Mouse (Mus musculus) adipocyte (in vitro differentiated cells): ENCODE results near the gene Hs3st3b1.

ENCODE experiments used
- DNase-seq: peaks from one replicate; pipeline ENCODE4 v3.0.0-alpha.2; 2016; ENCODE audit warnings: low spot score

The Hs3st3b1 gene

DNA sequence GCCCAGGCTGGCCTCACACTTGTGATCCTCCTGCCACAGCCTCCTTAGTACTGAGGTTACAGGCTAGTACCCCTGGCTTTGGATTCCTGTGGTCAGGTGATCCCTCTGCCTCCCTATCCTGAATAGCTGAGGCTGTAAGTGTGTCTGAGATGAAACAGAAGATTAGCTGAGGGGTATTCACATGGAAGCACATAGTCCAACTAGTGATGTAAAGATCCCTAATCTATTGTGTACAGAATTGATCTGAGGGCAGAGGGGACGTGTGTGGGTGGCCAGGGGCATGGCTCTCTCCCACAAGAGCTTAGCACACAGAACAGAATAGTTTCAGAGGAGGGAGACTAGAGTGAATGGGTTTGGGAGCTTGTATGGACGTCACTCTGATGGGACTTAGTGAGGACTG is 41.8 kb downstream of the Hs3st3b1 start:
- no peak for DNase-seq

DNA sequence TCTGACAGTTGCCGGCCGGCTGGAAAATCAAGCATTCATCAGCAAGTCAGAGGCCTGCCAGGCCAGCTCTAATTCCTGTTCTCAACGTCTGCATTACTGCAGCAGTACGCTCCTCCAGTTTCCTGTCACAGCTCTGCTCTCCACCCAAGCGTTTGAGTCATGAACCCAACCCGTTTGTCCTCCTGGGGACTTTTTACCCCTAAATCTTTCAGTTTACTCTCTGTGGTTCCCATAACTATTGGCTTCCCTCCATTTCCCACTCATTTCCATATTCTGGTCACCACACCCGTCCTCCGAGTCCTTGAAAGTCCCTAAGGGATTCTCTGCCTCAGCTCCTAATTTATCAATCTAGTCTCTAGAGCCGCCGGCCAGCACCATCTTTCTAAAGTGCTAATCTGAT is 42.8 kb downstream of the Hs3st3b1 start:
- no peak for DNase-seq

DNA sequence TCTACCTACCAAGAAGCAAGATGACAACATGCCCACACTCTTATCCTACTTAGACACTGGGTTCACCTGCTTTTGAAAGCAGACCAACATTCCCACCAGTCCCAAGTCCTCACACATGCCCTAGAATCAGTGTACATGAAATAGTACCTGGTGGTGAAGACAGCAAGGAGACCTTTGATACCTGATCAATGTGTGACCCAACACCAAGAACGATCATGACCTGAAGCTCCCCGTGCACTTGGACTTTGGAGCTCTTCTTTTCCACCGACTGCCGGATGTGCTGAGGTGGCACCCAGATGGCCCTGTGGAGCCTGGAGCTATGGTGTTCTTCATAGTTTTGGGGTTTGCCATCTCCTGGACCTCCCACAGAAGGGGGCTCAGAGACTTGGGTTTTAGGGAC is 43.5 kb downstream of the Hs3st3b1 start:
- no peak for DNase-seq

DNA sequence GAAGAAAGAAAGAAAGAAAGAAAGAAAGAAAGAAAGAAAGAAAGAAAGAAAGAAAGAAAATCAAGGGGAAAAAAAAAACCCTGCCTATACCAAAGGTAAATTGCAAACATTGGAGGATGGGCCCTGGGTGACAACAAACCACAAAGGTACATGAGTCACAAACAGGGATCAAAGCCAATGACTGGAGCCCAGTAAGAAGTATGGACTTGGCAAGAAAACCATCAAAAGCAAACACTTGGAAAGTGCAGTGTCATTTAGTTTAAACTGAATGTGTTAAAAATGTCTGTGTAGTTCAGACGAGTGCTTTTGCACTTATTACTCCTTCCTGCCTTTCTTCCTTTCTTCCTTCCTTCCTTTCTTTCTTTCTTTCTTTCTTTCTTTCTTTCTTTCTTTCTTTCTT is 59.3 kb downstream of the Hs3st3b1 start:
- DNase-seq = no peak

DNA sequence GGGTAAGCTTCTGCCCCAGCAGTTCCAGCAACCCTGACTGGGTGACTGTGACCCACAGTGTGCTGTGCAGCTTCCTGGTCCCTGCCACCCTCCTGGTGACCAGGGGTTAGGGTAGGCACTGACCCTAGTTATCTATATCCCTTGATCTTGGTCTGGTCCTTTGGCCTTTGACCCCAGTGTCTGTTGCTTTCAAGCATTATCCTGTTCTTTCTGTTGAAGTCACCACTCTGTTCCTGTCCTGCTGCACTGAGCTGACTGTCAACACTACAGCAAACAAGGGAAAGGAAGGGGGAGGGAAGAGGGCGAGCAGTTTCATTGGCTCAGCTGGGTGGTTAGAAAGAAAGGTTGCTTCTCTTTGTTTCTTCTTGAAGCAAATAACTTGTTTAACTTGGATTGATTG is 60.1 kb downstream of the Hs3st3b1 start:
- DNase-seq = no peak

DNA sequence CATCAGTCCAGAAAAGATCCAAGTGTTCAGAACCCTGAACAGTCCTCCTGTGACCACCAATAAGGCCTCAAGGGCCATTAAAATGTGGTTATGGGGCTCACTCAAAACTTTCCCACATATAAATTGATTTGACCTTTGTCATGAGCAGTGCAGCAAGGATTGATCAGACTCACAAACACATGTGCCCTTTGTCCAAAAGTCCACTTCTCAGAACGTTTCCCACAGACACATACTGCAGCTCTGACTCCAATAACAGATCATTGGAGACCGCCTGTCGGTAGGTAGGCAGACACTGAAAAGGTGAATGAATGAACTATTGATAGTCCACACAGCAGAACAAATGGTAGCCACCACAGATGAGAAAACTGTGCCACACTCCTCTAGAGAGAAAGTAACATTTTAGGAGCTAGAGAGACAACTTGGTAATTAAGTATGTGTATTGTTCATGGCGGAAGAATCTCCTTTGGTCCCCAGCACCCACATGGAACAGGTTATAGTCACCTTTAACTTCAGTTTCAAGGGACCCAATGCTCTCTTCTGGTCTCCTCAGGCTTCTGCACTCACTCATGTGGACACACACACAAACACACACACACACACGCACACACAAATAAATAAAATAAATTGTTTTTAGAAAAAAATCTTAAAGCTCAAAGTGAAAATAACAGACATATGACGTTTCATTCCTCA is 70.9 kb downstream of the Hs3st3b1 start:
- DNase-seq = no peak

DNA sequence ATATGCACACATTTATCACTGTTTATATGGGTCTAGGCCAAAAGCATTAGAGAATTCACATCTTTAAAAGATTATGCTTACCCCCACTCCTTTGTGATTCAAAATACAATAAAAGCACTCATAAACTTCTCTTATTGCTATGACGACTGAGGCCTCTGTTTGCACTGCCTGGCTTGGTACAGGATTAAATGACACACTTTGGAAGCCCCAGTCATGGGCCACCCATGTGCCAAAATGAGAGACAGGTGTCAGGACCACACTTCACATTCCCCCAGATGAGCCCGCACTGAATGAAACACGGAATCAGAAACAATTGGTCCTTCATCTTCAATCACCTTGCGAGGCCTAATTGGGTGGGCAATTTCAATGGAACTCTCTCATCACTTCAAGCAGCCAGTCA is 71.8 kb downstream of the Hs3st3b1 start:
- no peak for DNase-seq

DNA sequence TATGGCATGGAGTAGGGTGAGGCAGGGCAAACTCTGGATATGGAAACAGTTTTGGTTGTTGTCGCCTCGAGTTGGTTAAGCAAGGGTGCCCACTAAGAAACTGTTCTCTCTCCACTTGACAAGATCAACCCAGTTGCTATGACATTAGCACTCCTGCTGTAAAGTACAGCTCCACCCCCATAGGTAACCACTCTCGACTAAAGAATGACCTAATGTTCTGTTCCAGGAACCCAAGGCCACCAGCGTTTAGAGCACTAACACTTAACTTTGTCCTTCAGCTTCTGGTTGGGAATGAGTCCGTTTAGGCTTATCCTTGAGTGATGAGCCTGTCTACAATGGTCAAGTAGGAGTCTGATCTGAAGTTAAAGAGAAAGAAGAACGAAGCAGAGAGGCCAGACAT is 76.7 kb downstream of the Hs3st3b1 start:
- no peak for DNase-seq

DNA sequence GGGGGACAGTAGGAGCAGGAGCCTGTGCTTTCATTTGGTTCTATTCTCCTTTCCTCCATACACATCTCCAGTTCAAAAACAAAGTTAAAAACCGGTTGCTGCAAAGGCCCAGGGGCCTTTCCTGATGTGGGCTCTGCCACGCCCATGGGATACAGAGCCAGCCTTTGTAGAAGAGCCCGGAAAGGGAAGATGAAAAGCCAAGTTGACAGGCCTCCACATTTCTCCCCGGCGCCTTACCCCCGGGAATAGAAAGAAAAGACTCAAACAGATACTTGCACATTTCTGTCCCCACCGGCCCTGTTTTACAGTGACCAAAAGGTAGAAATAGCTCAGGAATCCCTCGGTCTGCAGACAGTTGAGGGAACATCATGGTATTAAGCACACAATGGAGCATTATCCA is 77.4 kb downstream of the Hs3st3b1 start:
- DNase-seq = no peak

DNA sequence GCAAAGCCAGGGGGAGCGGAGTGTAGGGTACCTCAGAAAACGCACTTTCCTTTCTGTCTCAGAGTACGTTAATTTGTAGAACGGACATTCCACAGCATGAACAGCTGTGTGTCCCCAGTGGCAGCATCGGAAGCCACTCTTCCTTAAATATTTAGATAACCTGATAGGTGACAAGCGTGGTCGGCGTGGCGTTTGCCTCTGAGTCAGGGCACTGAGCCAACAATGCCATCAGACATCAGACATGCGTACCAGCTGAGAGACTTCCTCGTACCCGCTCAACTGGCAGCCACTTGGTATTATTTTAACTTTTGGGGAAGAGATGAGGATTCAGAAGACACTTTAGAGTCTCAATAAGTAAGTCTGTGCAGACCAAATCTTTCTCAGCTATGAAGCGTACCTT is 84.6 kb downstream of the Hs3st3b1 start:
- no peak for DNase-seq
